Mouse (Mus musculus): ENCODE measurements around the gene Map2. TPM values are rescaled to one million over a fixed set of nuclear protein-coding genes. Genes with fewer than 3 reads are reported as not detected.

Gene Map2
- total RNA-seq, 4 experiments from 2014 or later, result 2.0 to 5.6 (median 4.3) TPM

- no peak for DNase-seq (ENCODE audit: low spot score)
These were observed 211.8 kb downstream of the Map2 start for GRCm38 (mm10) chr1:66386751-66387452.

- no peak for DNase-seq (ENCODE audit: low spot score)
These were observed 213.5 kb downstream of the Map2 start for GRCm38 (mm10) chr1:66388561-66388960.

- no peak for DNase-seq (ENCODE audit: low spot score)
These were observed 220.0 kb downstream of the Map2 start for GRCm38 (mm10) chr1:66394944-66395637.

GRCm38 (mm10) chr1:66395826-66396225 is 220.8 kb downstream of the Map2 start:
- no peak for DNase-seq (ENCODE audit: low spot score)

- DNase-seq (ENCODE audit: low spot score), result no peak
These were observed 226.8 kb downstream of the Map2 start for GRCm38 (mm10) chr1:66401902-66402301.

- DNase-seq (ENCODE audit: low spot score), result no peak
These were observed 232.3 kb downstream of the Map2 start for GRCm38 (mm10) chr1:66407270-66407967.

GRCm38 (mm10) chr1:66418360-66418759 is 243.3 kb downstream of the Map2 start:
- DNase-seq (ENCODE audit: low spot score), result no peak

GRCm38 (mm10) chr1:66426073-66426472 is 251.0 kb downstream of the Map2 start:
- DNase-seq (ENCODE audit: low spot score), result no peak

GRCm38 (mm10) chr1:66430962-66431361 is 255.9 kb downstream of the Map2 start:
- no peak for DNase-seq (ENCODE audit: low spot score)

GRCm38 (mm10) chr1:66431472-66431871 is 256.4 kb downstream of the Map2 start:
- no peak for DNase-seq (ENCODE audit: low spot score)

GRCm38 (mm10) chr1:66438069-66438468 is 263.0 kb downstream of the Map2 start:
- DNase-seq (ENCODE audit: low spot score), result no peak

- no peak for DNase-seq (ENCODE audit: low spot score)
These were observed 267.8 kb downstream of the Map2 start for GRCm38 (mm10) chr1:66442922-66443321.

- DNase-seq (ENCODE audit: low spot score), result peak; percentile 4
These were observed 274.4 kb downstream of the Map2 start for GRCm38 (mm10) chr1:66449471-66449870.

GRCm38 (mm10) chr1:66456580-66456979 is 281.5 kb downstream of the Map2 start:
- no peak for DNase-seq (ENCODE audit: low spot score)

GRCm38 (mm10) chr1:66457747-66458146 is 282.7 kb downstream of the Map2 start:
- no peak for DNase-seq (ENCODE audit: low spot score)

GRCm38 (mm10) chr1:66459394-66459793 is 284.3 kb downstream of the Map2 start:
- no peak for DNase-seq (ENCODE audit: low spot score)

- DNase-seq (ENCODE audit: low spot score), result peak; percentile 13
These were observed 285.8 kb downstream of the Map2 start for GRCm38 (mm10) chr1:66460850-66461249.

GRCm38 (mm10) chr1:66467821-66468703 is 293.0 kb downstream of the Map2 start, which contains the start of gene Unc80:
Gene Unc80, plus strand, starts transcription at chr1:66468367.
- DNase-seq (ENCODE audit: low spot score), result no peak

GRCm38 (mm10) chr1:66468704-66469020 is 293.6 kb downstream of the Map2 start:
- DNase-seq (ENCODE audit: low spot score), result no peak

- no peak for DNase-seq (ENCODE audit: low spot score)
These were observed 307.7 kb downstream of the Map2 start for GRCm38 (mm10) chr1:66482751-66483150.
